Mouse (Mus musculus): ENCODE measurements at regions not wholly inside any gene's neighbourhood (a gene's known extent, or its start where the extent isn't known, plus 50 kb on each side); places are given as distances from the start of the nearest gene placed in this dataset.

- 79% methylated on average over 8 of the region's 8 CpGs for WGBS
- H3K27me3 ChIP-seq (replicated peaks) = no peaks in the 10 kb centered on the region
- H3K27ac ChIP-seq (replicated peaks) = no peak overlapping the region
- H3K4me1 ChIP-seq = no peaks in the 10 kb centered on the region
- H3K4me3 ChIP-seq = no peak overlapping the region
- H3K4me2 ChIP-seq = no peak overlapping the region
- H3K36me3 ChIP-seq = no peaks in the 10 kb centered on the region
- no peaks in the 10 kb centered on the region for H3K9me3 ChIP-seq
- ATAC-seq (ENCODE audit: extremely low read depth, insufficient number of reproducible peaks, low FRiP score, low TSS enrichment) = no peak
- H3K9ac ChIP-seq = no peak overlapping the region
Observed at GRCm38 (mm10) chr3:140129065-140129778, 923.7 kb downstream of the Stpg2 start.

GRCm38 (mm10) chr3:140143900-140144299 lies 938.4 kb downstream of the Stpg2 start:
- H3K9ac ChIP-seq = no peak overlapping the region
- ATAC-seq (ENCODE audit: extremely low read depth, insufficient number of reproducible peaks, low FRiP score, low TSS enrichment) = no peak
- 77% methylated on average over 2 of the region's 2 CpGs for WGBS

GRCm38 (mm10) chr3:140147158-140147933 lies 941.9 kb downstream of the Stpg2 start:
- 65% methylated on average over 2 of the region's 2 CpGs for WGBS
- no peaks in the 10 kb centered on the region for H3K9me3 ChIP-seq
- no peak overlapping the region for H3K9ac ChIP-seq
- no peaks in the 10 kb centered on the region for H3K36me3 ChIP-seq
- no peak overlapping the region for H3K4me2 ChIP-seq
- H3K27ac ChIP-seq (replicated peaks) = no peak overlapping the region
- no peaks in the 10 kb centered on the region for H3K4me1 ChIP-seq
- H3K27me3 ChIP-seq (replicated peaks) = no peaks in the 10 kb centered on the region
- ATAC-seq (ENCODE audit: extremely low read depth, insufficient number of reproducible peaks, low FRiP score, low TSS enrichment) = no peak
- no peak overlapping the region for H3K4me3 ChIP-seq

More at GRCm38 (mm10) chr3:140143900-140144299, 938.4 kb downstream of the Stpg2 start:
- Histone ChIP-seq H3K36me3 (no peaks in the 10 kb centered on the region), H3K9me3 (peaks cover 5% of the 10 kb centered on the region; the same call in 1 of the 2 replicates), H3K27me3 (replicated peaks) (no peaks in the 10 kb centered on the region), H3K4me2 (no peak overlapping the region), H3K4me1 (no peaks in the 10 kb centered on the region), H3K4me3 (no peak overlapping the region), H3K27ac (replicated peaks) (no peak overlapping the region)

GRCm38 (mm10) chr3:140150530-140150951 lies 945.0 kb downstream of the Stpg2 start:
- Histone ChIP-seq H3K9ac (no peak overlapping the region), H3K4me3 (no peak overlapping the region), H3K4me1 (no peaks in the 10 kb centered on the region), H3K9me3 (no peaks in the 10 kb centered on the region), H3K27me3 (replicated peaks) (no peaks in the 10 kb centered on the region), H3K36me3 (no peaks in the 10 kb centered on the region), H3K27ac (replicated peaks) (no peak overlapping the region), H3K4me2 (no peak overlapping the region)
- 69% methylated on average over 7 of the region's 7 CpGs for WGBS
- ATAC-seq (ENCODE audit: extremely low read depth, insufficient number of reproducible peaks, low FRiP score, low TSS enrichment) = no peak

- Histone ChIP-seq H3K4me1 (no peaks in the 10 kb centered on the region), H3K4me3 (no peak overlapping the region), H3K36me3 (no peaks in the 10 kb centered on the region), H3K4me2 (no peak overlapping the region), H3K9me3 (no peaks in the 10 kb centered on the region), H3K27ac (replicated peaks) (no peak overlapping the region), H3K9ac (no peak overlapping the region), H3K27me3 (replicated peaks) (no peaks in the 10 kb centered on the region)
- WGBS = 75% methylated on average over 2 of the region's 2 CpGs
- no peak for ATAC-seq (ENCODE audit: extremely low read depth, insufficient number of reproducible peaks, low FRiP score, low TSS enrichment)
Observed at GRCm38 (mm10) chr3:140179471-140179870, 974.0 kb downstream of the Stpg2 start.

GRCm38 (mm10) chr3:140182690-140183089 lies 977.2 kb downstream of the Stpg2 start:
- no peak overlapping the region for H3K27ac ChIP-seq (replicated peaks)
- no peaks in the 10 kb centered on the region for H3K27me3 ChIP-seq (replicated peaks)
- H3K36me3 ChIP-seq = no peaks in the 10 kb centered on the region
- no peak overlapping the region for H3K4me2 ChIP-seq
- 76% methylated on average over 4 of the region's 4 CpGs for WGBS
- no peaks in the 10 kb centered on the region for H3K4me1 ChIP-seq
- H3K9me3 ChIP-seq = no peaks in the 10 kb centered on the region
- H3K4me3 ChIP-seq = no peak overlapping the region
- no peak overlapping the region for H3K9ac ChIP-seq
- no peak for ATAC-seq (ENCODE audit: extremely low read depth, insufficient number of reproducible peaks, low FRiP score, low TSS enrichment)

GRCm38 (mm10) chr3:140184899-140185525 lies 979.5 kb downstream of the Stpg2 start:
- no peaks in the 10 kb centered on the region for H3K4me1 ChIP-seq
- no peak overlapping the region for H3K4me3 ChIP-seq
- no peak for ATAC-seq (ENCODE audit: extremely low read depth, insufficient number of reproducible peaks, low FRiP score, low TSS enrichment)
- H3K4me2 ChIP-seq = no peak overlapping the region
- no peaks in the 10 kb centered on the region for H3K9me3 ChIP-seq
- H3K27ac ChIP-seq (replicated peaks) = no peak overlapping the region
- no peaks in the 10 kb centered on the region for H3K27me3 ChIP-seq (replicated peaks)
- H3K9ac ChIP-seq = no peak overlapping the region
- no peaks in the 10 kb centered on the region for H3K36me3 ChIP-seq
- WGBS = 63% methylated on average over 4 of the region's 4 CpGs

GRCm38 (mm10) chr3:140205914-140206313 lies 1000.4 kb downstream of the Stpg2 start:
- no peaks in the 10 kb centered on the region for H3K4me1 ChIP-seq
- H3K4me2 ChIP-seq = no peak overlapping the region
- no peaks in the 10 kb centered on the region for H3K36me3 ChIP-seq
- no peak overlapping the region for H3K9ac ChIP-seq
- no peak overlapping the region for H3K4me3 ChIP-seq
- no peak overlapping the region for H3K27ac ChIP-seq (replicated peaks)
- no peaks in the 10 kb centered on the region for H3K9me3 ChIP-seq
- no peak for ATAC-seq (ENCODE audit: extremely low read depth, insufficient number of reproducible peaks, low FRiP score, low TSS enrichment)
- H3K27me3 ChIP-seq (replicated peaks) = no peaks in the 10 kb centered on the region

GRCm38 (mm10) chr3:140221478-140221877 lies 990.7 kb downstream of the Pdha2 start:
- no peaks in the 10 kb centered on the region for H3K9me3 ChIP-seq
- H3K9ac ChIP-seq = no peak overlapping the region
- H3K4me1 ChIP-seq = no peaks in the 10 kb centered on the region
- no peak overlapping the region for H3K27ac ChIP-seq (replicated peaks)
- WGBS = 77% methylated on average over 3 of the region's 3 CpGs
- H3K4me3 ChIP-seq = no peak overlapping the region
- no peaks in the 10 kb centered on the region for H3K36me3 ChIP-seq
- no peak overlapping the region for H3K4me2 ChIP-seq
- ATAC-seq (ENCODE audit: extremely low read depth, insufficient number of reproducible peaks, low FRiP score, low TSS enrichment) = no peak
- H3K27me3 ChIP-seq (replicated peaks) = no peaks in the 10 kb centered on the region

GRCm38 (mm10) chr3:140230712-140231111 lies 981.4 kb downstream of the Pdha2 start:
- no peak overlapping the region for H3K27ac ChIP-seq (replicated peaks)
- H3K27me3 ChIP-seq (replicated peaks) = no peaks in the 10 kb centered on the region
- no peak overlapping the region for H3K4me2 ChIP-seq
- H3K4me3 ChIP-seq = no peak overlapping the region
- no peaks in the 10 kb centered on the region for H3K9me3 ChIP-seq
- no peaks in the 10 kb centered on the region for H3K36me3 ChIP-seq
- WGBS = 44% methylated on average over 2 of the region's 2 CpGs
- H3K9ac ChIP-seq = no peak overlapping the region
- ATAC-seq (ENCODE audit: extremely low read depth, insufficient number of reproducible peaks, low FRiP score, low TSS enrichment) = no peak
- no peaks in the 10 kb centered on the region for H3K4me1 ChIP-seq

GRCm38 (mm10) chr3:140233144-140233543 lies 979.0 kb downstream of the Pdha2 start:
- no peaks in the 10 kb centered on the region for H3K4me1 ChIP-seq
- no peaks in the 10 kb centered on the region for H3K27me3 ChIP-seq (replicated peaks)
- ATAC-seq (ENCODE audit: extremely low read depth, insufficient number of reproducible peaks, low FRiP score, low TSS enrichment) = no peak
- no peak overlapping the region for H3K4me2 ChIP-seq
- 76% methylated on average over 4 of the region's 4 CpGs for WGBS
- H3K9me3 ChIP-seq = no peaks in the 10 kb centered on the region
- H3K4me3 ChIP-seq = no peak overlapping the region
- H3K9ac ChIP-seq = no peak overlapping the region
- H3K27ac ChIP-seq (replicated peaks) = no peak overlapping the region
- no peaks in the 10 kb centered on the region for H3K36me3 ChIP-seq
